Mouse (Mus musculus): ENCODE measurements around the gene Ehbp1l1.
"Not testable (repeated sequence)": the region's sequence is repeated elsewhere in the genome, so short reads cannot be mapped to it uniquely, and the experiment has no call there.

Ehbp1l1 gene

DNA sequence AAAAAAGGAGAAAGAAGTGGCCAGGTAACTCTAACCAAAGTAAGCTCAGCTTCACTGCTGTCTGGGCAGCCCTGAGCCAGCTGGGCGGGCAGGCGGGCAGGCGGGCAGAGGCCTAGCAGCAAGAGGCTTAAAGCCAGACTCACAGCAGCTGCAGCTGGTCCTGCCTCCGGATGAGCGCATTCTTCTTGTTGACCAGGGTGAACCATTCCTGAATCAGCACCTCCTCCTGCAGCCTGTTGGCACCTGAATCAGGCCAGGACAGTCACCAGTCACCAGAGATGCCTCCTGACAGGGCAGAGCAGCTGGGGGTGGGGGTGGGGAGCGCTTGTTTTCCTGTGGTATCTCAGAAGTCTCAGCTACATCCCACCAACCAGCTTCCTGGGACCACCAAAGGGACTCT, 16.0 kb downstream of the Ehbp1l1 start:
- no peak for DNase-seq (ENCODE audit: extremely low spot score, low spot score)

DNA sequence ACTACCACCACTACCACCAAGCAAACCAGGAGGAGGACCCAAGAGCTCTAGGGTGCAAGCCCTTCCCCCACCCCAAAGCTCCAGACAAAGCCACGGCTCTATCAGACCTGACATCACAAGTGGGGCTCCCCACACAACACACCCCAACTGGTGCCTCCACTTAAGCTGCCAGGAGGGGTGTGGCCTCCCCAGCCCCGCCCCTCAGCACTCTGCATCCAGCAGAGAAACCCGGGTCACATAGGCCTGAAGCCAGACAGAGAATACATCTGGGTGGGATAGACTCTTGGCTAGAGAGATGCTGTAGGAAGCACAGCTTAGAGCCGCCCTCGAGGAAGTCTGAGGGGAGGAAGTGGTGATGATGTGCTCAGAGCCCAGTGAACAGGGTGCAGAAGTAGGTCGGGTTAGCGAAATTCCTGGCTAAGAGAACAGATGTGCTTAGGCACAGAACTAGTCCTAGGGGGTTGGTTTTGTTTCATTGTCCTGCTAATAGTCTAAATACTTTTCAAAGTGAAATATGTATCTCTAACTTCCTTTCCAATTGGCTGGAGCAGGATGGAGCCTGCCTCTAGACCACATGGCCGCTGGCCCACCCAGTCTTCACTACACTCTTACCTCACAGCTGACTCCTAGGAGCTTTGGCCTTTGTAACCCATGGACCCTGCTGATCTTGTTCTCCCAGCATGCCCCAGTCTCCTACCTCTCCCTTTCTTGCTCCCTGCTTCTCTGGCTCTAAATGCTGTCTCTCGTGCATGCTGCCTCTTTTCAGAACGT, 21.1 kb downstream of the Ehbp1l1 start:
- no peak for DNase-seq (ENCODE audit: extremely low spot score, low spot score)

DNA sequence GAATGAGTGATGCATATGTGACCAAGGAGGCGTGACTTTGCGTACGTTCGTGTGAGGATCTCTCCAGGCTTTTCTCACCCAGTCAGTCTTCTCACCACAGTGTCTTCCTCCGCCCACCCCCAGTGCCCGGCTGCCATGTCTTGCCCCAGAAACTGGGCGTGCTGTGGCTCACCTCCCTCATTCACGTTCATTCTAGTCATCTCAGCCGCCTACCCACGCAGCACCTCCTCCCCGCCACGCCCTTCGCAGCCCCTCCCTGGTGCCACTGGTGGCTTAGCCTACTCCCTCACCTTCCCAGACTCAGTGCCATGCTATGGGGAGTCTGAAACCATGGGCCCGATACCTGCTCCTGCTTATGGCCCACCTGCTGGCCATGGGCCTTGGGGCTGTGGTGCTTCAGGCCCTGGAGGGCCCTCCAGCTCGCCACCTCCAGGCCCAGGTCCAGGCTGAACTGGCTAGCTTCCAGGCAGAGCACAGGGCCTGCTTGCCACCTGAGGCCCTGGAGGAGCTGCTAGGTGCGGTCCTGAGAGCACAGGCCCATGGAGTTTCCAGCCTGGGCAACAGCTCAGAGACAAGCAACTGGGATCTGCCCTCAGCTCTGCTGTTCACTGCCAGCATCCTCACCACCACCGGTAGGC, 21.8 kb downstream of the Ehbp1l1 start, which contains the start of gene Kcnk7:
TSS of gene Kcnk7 (plus strand) at position 205 of the 638 bp plus-strand sequence.
- DNase-seq (ENCODE audit: extremely low spot score, low spot score), result no peak

DNA sequence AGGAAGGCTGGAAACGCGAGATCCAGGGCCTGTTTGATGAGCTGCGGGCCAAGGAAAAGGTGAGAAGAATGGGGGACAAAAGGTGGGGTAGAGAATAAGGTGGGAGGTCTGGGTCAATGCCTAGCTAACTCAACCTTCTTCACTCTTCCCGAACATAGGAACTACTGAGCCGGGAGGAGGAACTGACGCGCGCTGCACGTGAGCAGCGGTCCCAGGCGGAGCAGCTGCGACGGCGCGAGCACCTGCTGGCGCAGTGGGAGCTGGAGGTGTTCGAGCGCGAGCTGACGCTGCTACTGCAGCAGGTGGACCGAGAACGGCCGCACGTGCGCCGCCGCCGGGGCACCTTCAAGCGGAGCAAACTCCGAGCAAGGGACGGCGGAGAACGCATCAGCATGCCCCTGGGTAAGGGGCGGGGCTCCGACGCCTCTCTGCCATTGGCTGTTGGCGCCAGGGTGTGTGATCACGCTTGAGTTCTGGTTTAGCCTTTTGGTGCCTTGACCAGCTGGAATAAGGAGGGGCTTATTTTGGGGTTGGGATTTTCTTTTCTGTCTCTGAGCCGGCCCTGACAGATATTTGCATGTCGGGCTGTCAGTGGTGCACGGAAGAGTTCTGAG, 30.2 kb downstream of the Ehbp1l1 start:
- DNase-seq (ENCODE audit: extremely low spot score, low spot score), result peak; percentile 55

DNA sequence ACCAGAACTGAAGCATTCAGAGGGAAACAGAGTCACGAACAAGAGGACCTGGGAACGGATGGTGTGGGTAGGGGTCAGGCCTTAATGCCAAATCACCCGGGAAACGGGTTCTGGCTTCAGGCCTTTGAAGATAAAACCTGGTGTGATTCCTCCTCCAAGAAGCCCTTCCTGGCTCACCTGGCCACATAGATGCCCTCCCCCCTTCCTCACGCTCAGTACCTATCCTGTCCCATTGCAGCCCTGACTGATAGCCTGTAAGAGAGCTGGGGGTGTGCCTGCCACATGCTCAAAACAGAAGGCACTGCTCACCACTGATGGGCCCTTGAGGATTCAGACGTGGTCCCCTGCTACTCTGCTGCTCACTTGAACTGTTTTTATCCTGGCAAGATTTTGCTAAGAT, 32.3 kb downstream of the Ehbp1l1 start:
- no peak for DNase-seq (ENCODE audit: extremely low spot score, low spot score)

DNA sequence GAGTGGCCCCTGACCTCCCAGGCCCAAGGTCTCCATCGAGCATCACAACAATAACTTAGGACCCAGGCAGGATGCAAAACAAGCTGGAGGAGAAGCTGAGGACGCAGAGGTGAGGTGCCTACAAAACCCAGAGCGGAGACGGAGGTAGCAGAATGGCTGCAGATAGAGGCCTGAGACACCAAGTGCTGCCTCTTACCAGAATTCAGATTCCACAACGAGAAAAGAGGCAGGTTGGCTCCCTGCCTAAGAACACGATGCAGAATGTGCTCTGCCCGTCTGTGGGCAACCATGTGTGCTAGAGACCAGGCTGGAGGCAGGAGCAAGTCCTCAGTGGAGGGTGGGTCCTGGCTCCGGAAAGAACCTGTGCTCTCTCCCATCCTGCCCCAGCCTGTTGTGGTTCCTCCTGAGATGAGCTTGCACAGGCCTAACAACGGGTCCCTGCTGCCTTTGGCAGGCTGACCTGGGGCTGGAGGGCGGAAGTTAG, 33.2 kb downstream of the Ehbp1l1 start:
- no peak for DNase-seq (ENCODE audit: extremely low spot score, low spot score)

DNA sequence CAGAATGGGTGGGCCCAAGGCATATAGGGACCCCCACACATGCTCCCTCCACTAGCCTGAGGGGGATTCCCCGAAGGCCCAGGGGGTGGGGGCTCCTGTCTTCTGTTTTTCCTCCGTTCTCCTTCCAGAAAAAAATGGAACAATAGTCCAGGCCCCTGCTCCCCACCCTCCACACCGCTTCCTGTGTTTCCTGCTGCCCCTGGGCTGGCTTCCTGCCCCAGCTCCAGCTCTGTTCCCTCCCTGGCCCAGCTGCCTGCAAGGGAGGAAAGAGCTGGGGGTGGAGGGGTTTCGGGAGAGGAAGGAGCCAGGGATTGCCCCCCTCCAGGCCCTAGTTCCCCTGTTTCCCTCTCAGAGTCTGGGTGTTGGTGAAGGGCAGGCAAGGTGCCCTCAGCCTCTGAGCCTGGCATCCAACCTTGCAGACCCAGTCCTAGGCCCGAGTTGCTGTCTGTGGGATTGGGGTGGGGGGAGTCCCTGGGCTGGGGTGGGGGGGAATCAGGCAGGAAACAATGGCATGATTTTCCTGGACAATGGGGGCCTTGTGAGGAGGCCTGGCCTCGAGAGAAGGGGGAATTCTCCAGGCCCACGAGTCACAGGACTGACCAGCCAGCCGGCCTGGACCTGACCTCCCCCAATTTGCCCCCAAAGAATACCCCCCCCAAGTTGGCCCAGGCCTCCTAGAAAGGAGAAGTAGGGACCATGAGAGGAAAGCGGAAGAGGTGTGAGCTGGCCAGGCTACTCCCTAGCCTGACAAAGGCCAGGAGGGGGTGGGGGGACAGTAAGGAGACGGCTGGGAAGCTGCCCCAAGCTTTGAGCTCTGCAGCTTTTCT, 33.8 kb downstream of the Ehbp1l1 start:
- DNase-seq (ENCODE audit: extremely low spot score, low spot score), result no peak

DNA sequence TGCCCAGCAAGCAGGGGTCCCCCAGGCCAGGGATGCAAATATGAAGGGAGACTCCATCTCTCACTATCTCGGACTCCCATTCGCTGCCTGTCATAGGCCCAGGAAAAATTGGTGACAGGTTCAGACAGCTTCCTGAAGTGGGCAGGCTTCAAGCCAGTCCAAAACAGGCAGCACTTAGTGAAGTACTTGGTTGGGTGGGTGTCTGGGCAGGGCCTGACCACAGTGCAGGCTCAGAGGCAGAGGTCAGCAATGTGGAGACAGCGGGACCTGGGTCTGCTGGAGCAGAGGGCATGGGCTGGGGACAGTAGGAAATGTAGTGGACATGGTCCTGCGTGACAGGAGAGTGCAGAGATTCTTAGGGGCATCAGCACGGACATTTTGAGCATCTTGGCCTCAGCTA, 34.5 kb downstream of the Ehbp1l1 start:
- DNase-seq (ENCODE audit: extremely low spot score, low spot score), result no peak

DNA sequence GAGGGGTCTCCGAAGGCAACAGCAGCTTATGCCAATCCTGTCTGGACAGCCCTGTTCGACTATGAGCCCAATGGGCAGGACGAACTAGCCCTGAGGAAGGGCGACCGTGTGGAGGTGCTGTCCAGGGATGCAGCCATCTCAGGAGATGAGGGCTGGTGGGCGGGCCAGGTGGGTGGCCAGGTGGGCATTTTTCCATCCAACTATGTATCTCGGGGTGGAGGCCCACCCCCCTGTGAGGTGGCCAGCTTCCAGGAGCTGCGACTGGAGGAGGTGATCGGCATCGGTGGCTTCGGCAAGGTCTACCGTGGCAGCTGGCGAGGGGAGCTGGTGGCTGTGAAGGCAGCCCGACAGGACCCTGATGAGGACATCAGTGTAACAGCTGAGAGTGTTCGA, 35.8 kb downstream of the Ehbp1l1 start:
- DNase-seq (ENCODE audit: extremely low spot score, low spot score), result no peak

DNA sequence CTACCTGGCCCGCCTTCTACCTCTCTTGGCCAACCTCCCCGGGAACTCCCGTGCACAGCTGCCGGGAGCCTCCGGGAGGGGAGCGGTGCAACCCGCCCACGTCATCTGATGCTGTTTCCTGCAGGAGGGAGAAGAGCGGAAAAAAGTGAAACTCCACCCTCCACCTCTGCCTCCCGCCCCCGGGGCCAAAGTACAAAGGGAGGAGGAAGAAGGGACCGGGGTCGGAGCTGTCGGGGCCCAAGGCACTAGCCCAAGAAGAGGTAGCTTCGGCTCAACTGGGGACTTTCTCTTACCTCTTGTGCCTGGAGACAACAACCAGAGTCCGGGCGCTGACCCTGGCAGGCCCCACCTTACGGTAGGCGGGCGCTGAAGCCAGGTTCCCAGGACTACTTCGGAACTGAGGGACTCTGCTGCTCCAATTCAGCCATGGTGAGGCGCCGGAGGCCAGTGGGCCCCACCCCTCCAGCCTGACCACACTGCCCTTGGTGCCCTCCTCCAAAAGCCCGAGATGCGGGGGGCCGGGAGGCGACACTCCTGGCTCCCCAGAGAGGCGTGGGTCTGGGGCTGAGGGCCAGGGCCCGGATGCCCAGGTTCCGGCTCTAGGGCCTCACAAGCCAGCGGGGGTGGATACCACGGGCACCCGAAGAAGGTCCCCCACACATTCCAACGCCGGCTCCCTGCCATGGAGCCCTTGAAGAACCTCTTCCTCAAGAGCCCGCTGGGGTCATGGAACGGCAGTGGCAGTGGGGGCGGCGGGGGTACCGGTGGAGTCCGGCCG, 36.4 kb downstream of the Ehbp1l1 start:
- DNase-seq (ENCODE audit: extremely low spot score, low spot score), result peak; percentile 74

DNA sequence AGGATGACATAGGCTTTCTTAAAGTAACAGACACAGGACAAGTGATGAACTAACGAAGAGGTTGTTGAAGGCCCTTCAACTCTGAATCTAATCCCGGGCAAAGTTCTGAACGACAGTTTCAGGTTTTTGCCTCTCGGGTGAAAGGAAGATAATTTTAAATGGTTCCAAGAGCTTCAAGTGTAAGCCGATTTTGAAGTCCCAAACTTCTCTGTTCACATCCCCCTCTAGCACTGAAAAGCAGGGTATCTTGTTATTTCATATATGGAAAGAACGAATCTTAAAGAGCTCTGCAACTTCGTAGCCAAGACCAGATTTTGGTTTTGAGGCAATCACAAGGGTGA, 37.1 kb downstream of the Ehbp1l1 start:
- DNase-seq (ENCODE audit: extremely low spot score, low spot score), result no peak

DNA sequence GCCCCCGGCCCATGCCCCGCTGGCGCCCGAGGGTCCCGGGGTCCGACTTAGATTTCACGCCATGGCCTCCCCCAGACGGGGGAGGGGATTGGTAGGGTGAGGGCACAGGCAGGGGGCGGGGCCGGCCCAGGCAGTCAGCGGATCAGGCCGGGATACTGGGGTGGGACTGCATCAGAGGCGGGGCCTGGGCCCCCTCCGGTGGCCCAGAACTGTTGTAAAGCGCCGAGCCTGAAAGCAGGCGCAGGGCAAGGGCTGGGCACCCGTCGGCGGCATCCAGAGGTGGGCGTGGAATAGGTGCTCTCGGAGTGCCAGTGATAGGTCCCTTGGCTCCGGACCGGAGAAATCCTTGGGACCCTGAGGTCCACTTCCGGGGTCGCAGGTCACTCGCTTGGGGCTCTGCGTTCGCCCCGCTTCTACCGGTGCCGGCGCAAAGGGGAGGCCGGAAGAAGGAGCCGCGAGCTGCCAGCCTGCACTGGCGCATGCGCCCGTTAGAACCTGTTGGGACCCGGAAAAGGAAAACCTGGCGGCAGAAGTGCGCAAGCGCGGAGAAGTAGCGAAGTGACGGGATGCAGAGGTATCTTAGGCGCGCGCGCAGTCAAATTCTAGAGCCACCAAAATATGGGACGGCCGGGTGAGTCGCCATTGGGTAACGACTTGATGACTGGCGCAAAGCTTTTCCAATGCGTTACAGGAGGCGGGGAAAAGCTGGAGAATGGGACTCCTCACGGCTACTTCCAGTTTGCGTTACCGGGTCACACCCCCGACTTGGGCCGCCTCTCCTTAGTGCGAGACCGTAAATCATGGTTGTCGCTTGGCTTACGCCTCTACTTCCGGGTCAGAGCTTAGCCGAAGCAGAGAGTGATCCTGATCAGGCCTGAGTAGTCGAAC, 37.7 kb downstream of the Ehbp1l1 start, which contains the start of the genes Map3k11 and Pcnx3:
TSS of gene Map3k11 (plus strand) at position 543 of the 888 bp plus-strand sequence.
TSS of gene Pcnx3 (minus strand) at position 709 of the 888 bp plus-strand sequence.
- peak; percentile 94 for DNase-seq (ENCODE audit: extremely low spot score, low spot score)

DNA sequence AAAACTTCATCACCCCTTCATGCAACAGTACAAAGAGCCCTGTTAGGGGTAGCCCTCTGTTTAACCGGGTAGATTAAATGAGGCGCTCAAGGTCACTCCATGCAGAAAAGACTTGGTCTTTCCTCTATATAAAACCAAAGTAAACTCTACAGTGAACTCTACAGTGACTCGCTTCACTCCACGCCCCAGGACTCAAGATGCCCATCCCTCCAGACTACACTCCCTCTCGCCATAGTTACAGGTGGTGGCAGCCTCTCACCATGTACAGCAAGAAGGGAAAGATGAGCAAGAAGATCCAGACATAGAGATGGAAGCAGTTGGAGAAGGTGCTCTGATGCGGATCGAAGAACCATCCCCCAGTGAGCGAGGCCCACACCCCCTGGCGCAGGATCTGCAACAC, 38.4 kb downstream of the Ehbp1l1 start:
- DNase-seq (ENCODE audit: extremely low spot score, low spot score), result no peak

DNA sequence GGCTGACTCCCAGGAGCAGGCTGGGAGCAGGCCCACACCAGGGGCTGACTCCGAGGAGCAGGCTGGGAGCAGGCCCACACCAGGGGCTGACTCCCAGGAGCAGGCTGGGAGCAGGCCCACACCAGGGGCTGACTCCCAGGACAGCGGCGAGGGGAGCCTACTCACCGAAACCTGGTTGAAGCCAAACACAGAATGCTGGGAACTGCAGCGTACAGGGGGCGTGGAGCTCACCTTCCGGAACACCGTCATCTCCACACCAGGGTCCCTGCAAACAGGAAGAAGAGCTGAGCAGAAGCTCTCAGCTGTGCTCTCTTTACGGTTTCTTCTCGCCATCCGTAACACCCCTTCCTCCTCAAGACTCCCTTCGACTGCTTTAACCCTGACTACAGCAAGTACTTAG, 39.2 kb downstream of the Ehbp1l1 start:
- not testable (repeated sequence) for DNase-seq (ENCODE audit: extremely low spot score, low spot score)

DNA sequence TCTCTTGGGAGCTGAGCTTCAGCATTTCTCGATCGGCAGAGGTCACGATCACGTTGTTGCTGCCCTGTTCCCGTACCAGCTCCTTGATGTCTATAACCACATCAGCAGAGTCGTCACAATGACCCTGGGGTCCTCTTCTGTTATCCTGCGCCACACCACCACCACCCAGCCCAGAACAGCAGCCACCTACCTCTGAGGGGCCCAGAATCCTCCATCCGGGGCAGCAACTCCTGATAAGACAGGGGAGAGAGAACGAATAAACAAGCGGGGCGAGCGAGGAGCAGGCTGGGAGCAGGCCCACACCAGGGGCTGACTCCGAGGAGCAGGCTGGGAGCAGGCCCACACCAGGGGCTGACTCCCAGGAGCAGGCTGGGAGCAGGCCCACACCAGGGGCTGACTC, 39.7 kb downstream of the Ehbp1l1 start:
- no peak for DNase-seq (ENCODE audit: extremely low spot score, low spot score)

DNA sequence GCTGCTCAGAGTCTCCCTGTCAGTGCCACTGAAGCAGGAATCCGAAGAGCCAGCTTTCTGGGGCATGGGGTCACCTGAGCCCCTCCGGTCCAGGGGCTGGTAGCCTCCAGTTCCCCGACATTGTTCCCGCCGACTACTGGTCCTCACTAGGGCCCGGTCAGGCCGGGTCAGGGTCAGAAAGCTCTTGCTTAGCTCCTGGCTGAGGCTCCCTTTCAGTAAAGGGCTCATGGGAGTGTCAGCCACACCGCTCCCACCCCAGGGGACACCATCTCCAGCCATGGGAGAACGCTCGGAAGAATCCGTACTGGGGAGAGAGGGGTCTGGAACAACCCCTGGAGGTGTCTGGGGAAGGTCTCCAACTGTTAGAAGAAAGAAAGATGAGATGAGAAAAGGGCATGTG, 40.3 kb downstream of the Ehbp1l1 start:
- DNase-seq (ENCODE audit: extremely low spot score, low spot score), result no peak

DNA sequence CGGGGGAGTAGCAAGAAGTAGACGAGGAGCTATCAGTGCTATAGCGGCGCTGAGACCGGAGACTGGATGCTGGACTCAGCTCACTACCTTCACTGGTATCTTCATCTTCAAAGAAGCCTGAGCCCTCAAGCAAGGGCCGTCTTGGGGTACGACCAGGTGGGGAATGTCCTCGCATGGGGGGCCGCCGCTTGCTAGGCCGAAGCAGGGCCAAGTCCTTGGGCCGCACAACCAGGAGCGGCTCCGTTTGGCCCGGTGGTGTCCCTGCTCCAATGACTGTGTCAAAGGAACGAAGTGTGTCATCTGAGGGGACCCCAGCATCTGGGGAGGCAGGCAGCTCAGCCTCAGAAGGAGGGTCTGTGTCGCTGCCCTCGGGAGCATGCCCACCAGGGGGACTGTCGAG, 40.7 kb downstream of the Ehbp1l1 start:
- no peak for DNase-seq (ENCODE audit: extremely low spot score, low spot score)

DNA sequence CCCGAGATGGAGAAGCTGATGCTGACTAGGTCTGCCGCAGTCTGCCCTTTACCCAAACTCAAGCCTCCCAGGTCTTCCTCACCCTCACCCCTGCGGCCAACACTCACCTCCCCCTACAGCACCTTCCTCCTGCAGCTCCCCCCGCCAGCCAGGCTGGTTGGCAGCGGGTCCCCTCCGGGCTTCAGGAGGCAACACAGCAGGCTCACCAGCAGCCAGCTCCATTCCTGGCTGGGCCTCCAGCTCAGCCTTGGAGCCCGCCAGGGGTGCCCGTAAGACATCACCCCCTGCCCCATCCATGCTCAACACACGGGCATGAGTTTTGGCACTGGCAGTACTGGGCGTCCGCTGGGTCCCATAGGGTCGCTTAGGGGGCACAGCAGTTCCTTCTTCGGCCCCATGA, 41.1 kb downstream of the Ehbp1l1 start:
- no peak for DNase-seq (ENCODE audit: extremely low spot score, low spot score)

DNA sequence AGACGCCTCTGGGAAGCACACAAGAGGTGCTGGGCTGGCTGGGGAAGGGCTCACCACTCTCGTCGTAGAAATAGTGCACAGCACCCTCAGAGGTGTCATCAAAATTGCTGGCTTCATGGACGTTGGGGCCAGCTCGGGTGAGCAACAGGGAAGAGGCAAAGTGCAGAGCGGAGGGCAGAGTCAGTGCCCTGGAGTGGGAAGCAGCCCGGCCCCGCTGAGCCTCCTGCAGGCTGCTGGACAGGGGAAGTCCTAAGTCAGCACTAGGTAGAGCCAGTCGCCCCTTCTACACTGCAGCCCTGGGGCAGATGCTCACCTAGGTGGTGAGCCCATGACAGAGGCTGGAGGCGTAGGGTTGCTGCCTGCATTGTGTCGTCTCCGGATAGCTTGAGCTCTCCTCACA, 41.9 kb downstream of the Ehbp1l1 start:
- no peak for DNase-seq (ENCODE audit: extremely low spot score, low spot score)

DNA sequence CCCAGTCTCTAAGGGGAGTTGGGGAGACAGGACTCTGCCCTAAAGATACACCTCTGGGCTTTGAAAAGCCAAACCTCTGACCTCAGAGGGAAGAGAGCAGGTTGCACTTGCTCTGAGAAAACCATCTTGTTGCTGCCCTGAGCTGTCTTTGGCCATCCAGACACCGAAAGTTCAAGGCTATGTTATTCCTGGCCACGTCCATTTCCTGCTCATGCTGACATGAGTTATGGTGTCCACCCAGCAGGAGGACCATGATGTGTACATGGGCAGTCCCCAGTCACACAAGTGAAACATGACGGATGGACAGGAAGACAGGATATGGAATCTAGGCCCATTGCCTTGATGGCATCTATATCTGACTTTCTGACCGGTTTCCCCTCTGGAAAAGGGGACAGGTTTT, 45.7 kb downstream of the Ehbp1l1 start:
- no peak for DNase-seq (ENCODE audit: extremely low spot score, low spot score)

All from neural tube, embryonic 10.5 days (tissue).